Mouse (Mus musculus) E14TG2a.4 (cell line): ENCODE measurements around the gene Cdc42se1.

ENCODE experiments used
- CTCF ChIP-seq: conservative IDR thresholded peaks from 2 replicates; pipeline ENCODE4 v1.5.1; 2014; ENCODE audit warnings: low read length
- POU5F1 ChIP-seq: IDR thresholded peaks from 2 replicates; pipeline ENCODE4 v1.6.1; 2014; ENCODE audit warnings: low read length, borderline replicate concordance

- TF ChIP-seq CTCF, result no peak
- no peak for TF ChIP-seq POU5F1
Measured at GRCm38 (mm10) chr3:95230495-95231297, 2.2 kb downstream of the Cdc42se1 start.
